Mouse (Mus musculus) kidney, embryonic 14.5 days (tissue): ENCODE measurements around the gene Syngap1. TPM values are rescaled to one million over a fixed set of nuclear protein-coding genes. Genes with fewer than 3 reads are reported as not detected.

Source experiments
- ATAC-seq: fragments of 200-750 bp; cut with Nextera tagmentation; 2 replicates; pipeline ENCODE4 v1.8.0; 2017; ENCODE audit warnings: moderate number of reproducible peaks, mild to moderate bottlenecking, moderate TSS enrichment, moderate library complexity; ENCODE audit not compliant: low FRiP score, low TSS enrichment
- H3K27ac ChIP-seq: fragments of 300-500 bp; sonication (generic); 2 replicates; pipeline ENCODE4 v1.5.1; 2014; ENCODE audit warnings: low read depth, mild to moderate bottlenecking, low read length, moderate library complexity, mixed read lengths
- H3K27me3 ChIP-seq: fragments of 300-500 bp; sonication (generic); 2 replicates; pipeline ENCODE4 v1.6.1; 2014; ENCODE audit warnings: mild to moderate bottlenecking, low read length; ENCODE audit not compliant: control insufficient read depth, insufficient read depth
- H3K36me3 ChIP-seq: fragments of 300-500 bp; sonication (generic); 2 replicates; pipeline ENCODE4 v1.6.1; 2014; ENCODE audit warnings: low read length, mixed read lengths; ENCODE audit not compliant: control insufficient read depth, insufficient read depth
- H3K4me1 ChIP-seq: fragments of 300-500 bp; sonication (generic); 2 replicates; pipeline ENCODE4 v1.6.1; 2014; ENCODE audit warnings: low read length, mixed read lengths; ENCODE audit not compliant: control insufficient read depth, insufficient read depth
- H3K4me2 ChIP-seq: fragments of 300-500 bp; sonication (generic); replicated peaks from 2 replicates; pipeline ENCODE4 v1.6.1; 2014; ENCODE audit warnings: low read depth, mild to moderate bottlenecking, low read length
- H3K4me3 ChIP-seq: fragments of 300-500 bp; sonication (generic); 2 replicates; pipeline ENCODE4 v1.5.1; 2014; ENCODE audit warnings: mild to moderate bottlenecking, low read length
- H3K9ac ChIP-seq: fragments of 300-500 bp; sonication (generic); 2 replicates; pipeline ENCODE4 v1.6.1; 2014; ENCODE audit warnings: low read depth, mild to moderate bottlenecking, low read length, moderate library complexity
- H3K9me3 ChIP-seq: fragments of 300-500 bp; sonication (generic); 2 replicates; pipeline ENCODE4 v1.6.1; 2016; ENCODE audit warnings: low read length; ENCODE audit not compliant: control insufficient read depth
- WGBS: fragments of 180-500 bp; shearing (Covaris S2); extraction: QIAGEN DNeasy Blood & Tissue Kit; methylation state at CpG from one replicate; pipeline ENCODE4 v1.1.7; 2014; 5-methylcytosine and 5-hydroxymethylcytosine counted together
- polyA plus RNA-seq: library from polyadenylated mRNA; unstranded; fragments of >200 nt; fragmentation: Nextera tagmentation; extraction: Ambion mirVana; gene quantifications from 2 replicates; pipeline ENCODE4 v1.2.1, GENCODE M21; 2014

The Syngap1 gene
- polyA plus RNA-seq, 1 experiment from 2014 or later = 2.6 TPM

DNA sequence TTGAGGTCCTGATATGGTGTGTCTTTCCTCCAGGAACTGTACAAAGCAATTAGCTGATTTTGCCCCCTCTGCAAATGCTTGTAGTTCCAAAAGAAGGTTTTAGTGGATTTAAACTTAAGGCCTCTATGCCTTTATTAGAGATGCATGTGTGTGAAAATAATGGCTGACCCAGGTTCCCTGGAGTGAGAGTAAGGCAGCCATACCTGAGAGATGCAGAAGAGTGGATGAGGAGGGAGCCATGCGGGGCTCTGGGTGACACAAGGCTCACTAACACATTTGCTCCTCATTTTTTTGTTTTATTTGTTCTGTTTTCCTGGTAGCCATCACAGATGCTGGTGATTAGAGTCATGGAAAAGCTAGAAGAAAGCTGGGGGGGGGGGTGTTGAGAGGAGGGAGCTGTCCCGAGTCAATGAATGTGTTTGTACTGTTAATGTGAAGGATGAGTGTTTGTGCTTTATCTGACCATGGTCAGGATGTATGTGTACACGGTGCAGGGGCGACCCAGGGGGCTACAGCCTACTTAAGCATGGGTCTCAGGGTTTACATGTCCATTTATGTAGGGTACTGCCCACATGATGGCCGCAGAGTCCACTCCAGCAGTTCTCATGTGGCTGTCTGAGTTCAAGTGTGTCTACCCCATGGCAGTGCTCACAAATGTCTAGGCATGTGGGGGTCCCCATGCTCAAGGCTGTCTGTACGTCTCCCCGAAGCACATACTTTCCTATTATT, 9.7 kb downstream of the Syngap1 start:
- H3K9ac ChIP-seq = peak overlapping the region; percentile 52
- no peaks in the 10 kb centered on the region for H3K27me3 ChIP-seq
- no peak for ATAC-seq
- WGBS = 28% methylated on average over 7 of the region's 7 CpGs
- H3K36me3 ChIP-seq = peaks cover 10% of the 10 kb centered on the region
- H3K4me3 ChIP-seq = peak overlapping the region; percentile 34
- H3K9me3 ChIP-seq = no peaks in the 10 kb centered on the region
- peaks cover 71% of the 10 kb centered on the region for H3K4me1 ChIP-seq
- peak overlapping the region; percentile 55 for H3K4me2 ChIP-seq
- H3K27ac ChIP-seq = no peak overlapping the region; the same call in 1 of the 2 replicates

DNA sequence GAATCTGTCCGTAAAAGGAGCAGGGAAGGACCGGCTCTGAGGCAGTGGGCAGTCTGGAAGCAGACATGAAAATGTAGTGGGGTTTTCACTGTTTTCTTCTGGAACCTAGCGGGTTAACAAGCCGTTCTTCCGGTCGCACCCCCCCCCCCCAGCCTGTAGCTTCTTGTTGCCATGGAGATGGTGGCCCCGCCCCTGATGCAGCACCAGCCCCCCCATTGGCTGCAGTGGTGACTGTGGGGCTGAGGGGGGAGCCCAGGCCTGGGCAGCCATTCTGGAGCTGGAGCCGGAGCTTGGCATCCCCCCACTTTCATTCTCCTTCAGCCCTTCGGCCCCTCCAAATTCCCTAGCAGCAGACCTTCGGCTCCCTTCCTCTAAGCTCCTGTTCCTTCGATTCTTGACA, 10.4 kb downstream of the Syngap1 start:
- Histone ChIP-seq H3K27ac (no peak overlapping the region; the same call in 1 of the 2 replicates), H3K9me3 (no peaks in the 10 kb centered on the region), H3K27me3 (no peaks in the 10 kb centered on the region), H3K4me2 (peak overlapping the region; percentile 55), H3K4me1 (peaks cover 65% of the 10 kb centered on the region), H3K36me3 (peaks cover 16% of the 10 kb centered on the region), H3K4me3 (peak overlapping the region; percentile 34), H3K9ac (peak overlapping the region; percentile 52; the same call in 1 of the 2 replicates)
- ATAC-seq = peak; percentile 62
- WGBS = 3% methylated on average over 10 of the region's 11 CpGs

DNA sequence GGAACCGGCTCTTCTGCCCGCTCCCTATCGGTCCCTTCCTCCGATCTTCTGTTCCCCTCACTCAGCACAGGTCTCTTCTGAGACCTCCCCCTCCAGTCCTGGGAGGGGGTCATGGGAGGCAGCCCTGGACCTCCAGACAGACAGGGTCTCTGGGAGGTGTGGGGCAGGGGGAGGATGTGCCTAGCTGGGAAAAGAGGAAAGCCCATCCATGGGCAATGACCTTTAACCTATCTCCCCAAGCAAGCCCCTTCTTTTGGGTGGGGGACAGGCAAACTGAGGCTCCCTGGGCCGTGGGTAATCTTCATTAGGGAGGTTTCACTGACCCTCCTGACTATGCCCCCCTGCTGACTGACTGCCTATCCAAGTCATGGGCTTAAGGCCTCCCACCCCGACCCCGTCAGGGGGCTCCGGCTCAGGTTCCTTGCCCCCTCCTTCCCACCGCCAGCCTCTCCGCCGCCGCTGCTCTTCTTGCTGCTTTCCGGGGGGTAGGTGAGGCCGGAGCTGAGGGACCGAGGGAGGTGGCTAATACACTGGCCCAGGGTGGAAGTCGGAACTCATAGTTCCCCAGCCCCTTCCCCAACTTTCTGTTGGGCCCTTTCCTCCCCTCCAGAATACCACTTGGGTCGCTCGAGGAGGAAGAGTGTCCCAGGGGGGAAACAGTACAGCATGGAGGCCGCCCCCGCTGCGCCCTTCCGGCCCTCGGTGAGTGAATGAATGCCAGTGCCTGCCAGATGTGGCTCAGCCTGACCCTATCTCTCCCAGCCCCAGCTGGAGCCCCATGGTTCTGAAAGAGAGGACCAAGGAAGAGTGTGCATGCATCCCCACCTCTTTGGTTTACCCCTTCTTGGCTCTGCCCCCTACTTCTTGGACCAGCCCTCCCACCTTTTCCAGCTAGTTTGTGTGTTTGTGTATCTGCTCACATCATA, 11.2 kb downstream of the Syngap1 start:
- H3K4me1 ChIP-seq = peaks cover 59% of the 10 kb centered on the region
- H3K4me2 ChIP-seq = peak overlapping the region; percentile 55
- ATAC-seq = peak; percentile 15; the same call in 1 of the 2 replicates
- peak overlapping the region; percentile 34 for H3K4me3 ChIP-seq
- no peak overlapping the region for H3K27ac ChIP-seq
- H3K9me3 ChIP-seq = no peaks in the 10 kb centered on the region
- no peaks in the 10 kb centered on the region for H3K27me3 ChIP-seq
- H3K9ac ChIP-seq = peak overlapping the region; percentile 52; the same call in 1 of the 2 replicates
- H3K36me3 ChIP-seq = peaks cover 24% of the 10 kb centered on the region
- 8% methylated on average over 22 of the region's 23 CpGs for WGBS

DNA sequence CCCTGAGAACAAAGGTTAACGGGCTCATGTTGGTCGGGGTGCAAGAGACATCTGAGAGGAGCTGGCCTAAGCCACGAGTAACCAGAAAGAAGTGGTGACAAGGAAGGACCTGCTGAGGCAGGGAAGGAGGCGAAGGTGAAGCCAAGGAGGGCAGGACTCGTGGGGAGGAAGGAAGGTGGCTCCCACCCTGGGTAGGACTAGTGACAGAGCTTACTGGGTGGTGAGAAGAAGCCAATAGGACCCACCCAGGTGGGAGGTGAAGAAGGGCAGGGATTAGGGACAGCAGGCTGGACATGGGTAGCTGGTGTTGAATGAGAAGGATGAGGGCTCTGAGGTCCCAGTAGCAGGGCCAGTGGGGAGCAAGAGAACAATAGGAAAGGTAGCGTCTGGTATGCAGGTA, 12.1 kb downstream of the Syngap1 start:
- no peak for ATAC-seq
- Histone ChIP-seq H3K27ac (no peak overlapping the region), H3K9me3 (no peaks in the 10 kb centered on the region), H3K27me3 (no peaks in the 10 kb centered on the region), H3K9ac (no peak overlapping the region), H3K4me3 (peak overlapping the region; percentile 34; the same call in 1 of the 2 replicates), H3K4me2 (peak overlapping the region; percentile 55), H3K4me1 (peaks cover 53% of the 10 kb centered on the region), H3K36me3 (peaks cover 33% of the 10 kb centered on the region)
- WGBS = 24% methylated on average over 6 of the region's 6 CpGs

DNA sequence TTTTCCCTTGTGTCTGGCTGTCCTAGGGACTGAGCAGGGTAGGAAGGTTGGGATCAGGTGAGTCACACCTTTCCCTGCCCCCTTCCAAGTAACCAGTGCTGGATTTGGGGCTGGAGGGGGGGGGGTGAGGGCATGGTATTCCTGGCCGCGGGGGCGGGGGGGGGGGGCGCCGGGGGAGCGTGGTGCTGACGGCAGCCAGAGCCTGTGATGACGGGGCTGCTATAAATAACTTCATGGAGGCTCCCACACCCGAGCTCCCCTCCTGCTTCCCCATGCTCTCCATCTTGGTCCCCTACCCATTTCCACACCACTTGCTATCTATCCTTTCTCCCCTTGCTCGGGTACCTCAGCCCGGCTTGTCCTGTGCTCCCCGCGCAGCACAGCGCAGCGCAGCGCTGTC, 12.7 kb downstream of the Syngap1 start:
- Histone ChIP-seq H3K4me1 (peaks cover 53% of the 10 kb centered on the region), H3K27me3 (no peaks in the 10 kb centered on the region), H3K4me2 (peak overlapping the region; percentile 55), H3K36me3 (peaks cover 38% of the 10 kb centered on the region), H3K27ac (no peak overlapping the region), H3K9ac (no peak overlapping the region), H3K4me3 (no peak overlapping the region), H3K9me3 (no peaks in the 10 kb centered on the region)
- ATAC-seq = no peak
- WGBS = 18% methylated on average over 12 of the region's 16 CpGs

DNA sequence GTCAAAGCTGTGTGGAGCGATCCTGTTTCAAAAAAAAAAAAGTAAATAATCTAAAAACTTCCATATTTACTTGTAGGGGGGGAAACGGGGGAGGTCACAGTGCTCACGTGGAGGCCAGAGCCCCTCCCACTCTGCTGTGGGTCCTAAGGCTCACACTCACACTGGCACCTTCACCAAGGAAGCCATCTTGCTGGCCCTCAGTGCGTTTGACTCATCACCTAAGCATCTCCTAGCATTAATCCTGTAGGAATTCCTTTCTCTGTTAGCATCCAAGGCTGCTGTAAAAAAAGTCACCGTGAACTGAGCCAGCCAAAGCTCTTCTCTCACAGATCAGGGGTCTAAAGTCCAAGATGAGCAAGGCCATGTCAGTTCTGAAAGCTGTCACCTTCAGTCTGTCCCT, 15.3 kb downstream of the Syngap1 start:
- Histone ChIP-seq H3K9me3 (no peaks in the 10 kb centered on the region), H3K4me1 (peaks cover 29% of the 10 kb centered on the region), H3K9ac (no peak overlapping the region), H3K27ac (no peak overlapping the region), H3K36me3 (peaks cover 57% of the 10 kb centered on the region), H3K4me3 (no peak overlapping the region), H3K27me3 (no peaks in the 10 kb centered on the region), H3K4me2 (no peak overlapping the region)
- 86% methylated on average over 5 of the region's 5 CpGs for WGBS
- ATAC-seq = no peak

DNA sequence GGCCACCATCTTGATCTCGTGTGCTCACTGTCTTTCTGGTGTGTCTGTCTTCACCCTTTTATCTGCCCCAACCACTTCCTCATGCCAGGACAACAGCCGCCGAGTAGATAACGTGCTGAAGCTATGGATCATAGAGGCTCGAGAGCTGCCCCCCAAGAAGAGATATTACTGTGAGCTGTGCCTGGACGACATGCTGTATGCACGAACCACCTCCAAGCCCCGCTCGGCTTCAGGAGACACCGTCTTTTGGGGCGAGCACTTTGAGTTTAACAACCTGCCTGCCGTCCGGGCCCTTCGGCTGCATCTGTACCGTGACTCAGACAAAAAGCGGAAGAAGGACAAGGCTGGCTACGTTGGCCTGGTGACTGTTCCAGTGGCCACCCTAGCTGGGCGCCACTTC, 15.8 kb downstream of the Syngap1 start:
- no peak overlapping the region for H3K4me2 ChIP-seq
- H3K9me3 ChIP-seq = no peaks in the 10 kb centered on the region
- H3K4me1 ChIP-seq = peaks cover 23% of the 10 kb centered on the region
- H3K36me3 ChIP-seq = peaks cover 63% of the 10 kb centered on the region
- no peak overlapping the region for H3K27ac ChIP-seq
- no peak overlapping the region for H3K9ac ChIP-seq
- WGBS = 91% methylated on average over 18 of the region's 18 CpGs
- ATAC-seq = no peak
- no peak overlapping the region for H3K4me3 ChIP-seq
- H3K27me3 ChIP-seq = no peaks in the 10 kb centered on the region

DNA sequence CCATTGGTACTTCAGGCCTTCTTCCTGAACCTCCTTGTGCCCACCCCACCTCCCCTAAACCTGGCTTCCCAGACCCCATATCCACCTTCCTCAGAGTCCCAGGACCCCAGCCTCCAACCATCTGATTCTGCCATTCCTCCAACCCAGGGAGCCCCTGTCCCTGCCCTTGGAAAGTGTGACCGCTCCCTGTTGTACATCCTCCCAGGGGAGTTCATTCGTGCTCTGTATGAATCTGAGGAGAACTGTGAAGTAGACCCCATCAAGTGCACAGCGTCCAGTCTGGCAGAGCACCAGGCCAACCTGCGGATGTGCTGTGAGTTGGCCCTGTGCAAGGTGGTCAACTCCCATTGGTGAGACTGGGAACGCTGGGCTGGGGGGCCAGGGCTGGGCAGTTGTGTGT, 16.8 kb downstream of the Syngap1 start:
- H3K4me3 ChIP-seq = no peak overlapping the region
- WGBS = 93% methylated on average over 5 of the region's 5 CpGs
- no peak overlapping the region for H3K9ac ChIP-seq
- ATAC-seq = no peak
- peaks cover 73% of the 10 kb centered on the region for H3K36me3 ChIP-seq
- H3K27ac ChIP-seq = no peak overlapping the region
- H3K4me1 ChIP-seq = peaks cover 13% of the 10 kb centered on the region
- H3K9me3 ChIP-seq = no peaks in the 10 kb centered on the region
- no peaks in the 10 kb centered on the region for H3K27me3 ChIP-seq
- no peak overlapping the region for H3K4me2 ChIP-seq

DNA sequence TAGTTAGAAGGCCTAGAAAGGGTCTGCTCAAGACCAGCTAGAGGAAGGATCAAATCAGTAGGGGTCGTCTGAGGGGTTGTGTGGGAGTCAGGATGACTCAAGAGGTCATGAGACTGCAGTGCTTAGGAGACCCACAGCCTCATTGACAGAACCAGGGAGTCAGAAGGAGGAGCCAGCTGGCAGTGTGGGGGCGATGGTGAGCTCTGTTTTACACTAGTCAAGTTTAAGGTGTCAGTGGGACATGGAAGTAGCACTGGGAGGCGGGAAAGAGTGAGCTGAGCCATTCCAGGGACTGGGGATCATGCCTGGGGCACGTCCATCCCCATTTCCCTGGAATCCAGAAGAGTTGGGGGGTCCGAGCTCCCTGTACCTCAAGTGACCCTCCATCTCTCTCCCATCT, 17.8 kb downstream of the Syngap1 start:
- Histone ChIP-seq H3K27ac (no peak overlapping the region), H3K9me3 (no peaks in the 10 kb centered on the region), H3K4me3 (no peak overlapping the region), H3K9ac (no peak overlapping the region), H3K4me2 (no peak overlapping the region), H3K27me3 (no peaks in the 10 kb centered on the region), H3K4me1 (peaks cover 3% of the 10 kb centered on the region; the same call in 1 of the 2 replicates), H3K36me3 (peaks cover 80% of the 10 kb centered on the region)
- no peak for ATAC-seq
- WGBS = 49% methylated on average over 5 of the region's 5 CpGs
